Mouse (Mus musculus) E14TG2a.4 (cell line): ENCODE results near the gene Cma2.
A peak's percentile ranks its signal among the peaks of the same experiment; 100 is the strongest.

Source experiments
- CTCF ChIP-seq: conservative IDR thresholded peaks from 2 replicates; pipeline ENCODE4 v1.5.1; 2014; ENCODE audit warnings: low read length
- POU5F1 ChIP-seq: IDR thresholded peaks from 2 replicates; pipeline ENCODE4 v1.6.1; 2014; ENCODE audit warnings: low read length, borderline replicate concordance

GRCm38 (mm10) chr14:55918240-55919082 lies 32.3 kb upstream of the Cma2 start:
- peak; percentile 87 for TF ChIP-seq CTCF
- no peak for TF ChIP-seq POU5F1
